Mouse (Mus musculus) heart, embryonic 10.5 days (tissue): ENCODE results near the gene Actl7a. TPM values are rescaled to one million over a fixed set of nuclear protein-coding genes. Genes with fewer than 3 reads are reported as not detected.

Experiments
- DNase-seq: peaks from one replicate; pipeline ENCODE4 v3.0.0-alpha.2; 2017; ENCODE audit warnings: low spot score
- H3K27ac ChIP-seq: fragments of 300-500 bp; sonication (generic); 2 replicates; pipeline ENCODE4 v1.5.1; 2016; ENCODE audit warnings: mild to moderate bottlenecking
- H3K27me3 ChIP-seq: fragments of 300-500 bp; sonication (generic); 2 replicates; pipeline ENCODE4 v1.6.1; 2016; ENCODE audit warnings: mild to moderate bottlenecking; ENCODE audit not compliant: poor library complexity, insufficient read depth, severe bottlenecking
- H3K36me3 ChIP-seq: fragments of 300-500 bp; sonication (generic); 2 replicates; pipeline ENCODE4 v1.6.1; 2016; ENCODE audit warnings: mild to moderate bottlenecking, moderate library complexity
- H3K4me1 ChIP-seq: fragments of 300-500 bp; sonication (generic); 2 replicates; pipeline ENCODE4 v1.6.1; 2016; ENCODE audit warnings: mild to moderate bottlenecking
- H3K4me3 ChIP-seq: fragments of 300-500 bp; sonication (generic); 2 replicates; pipeline ENCODE4 v1.5.1; 2016; ENCODE audit warnings: mild to moderate bottlenecking, moderate library complexity
- H3K9me3 ChIP-seq: fragments of 300-500 bp; sonication (generic); 2 replicates; pipeline ENCODE4 v1.6.1; 2016; ENCODE audit warnings: mild to moderate bottlenecking, moderate library complexity
- WGBS: fragments of 180-500 bp; shearing (Covaris S2); methylation state at CpG from one replicate; pipeline ENCODE4 v1.1.7; 2016; 5-methylcytosine and 5-hydroxymethylcytosine counted together
- polyA plus RNA-seq: library from polyadenylated mRNA; unstranded; fragments of >200 nt; fragmentation: Nextera tagmentation; extraction: Ambion mirVana; gene quantifications from 2 replicates; pipeline ENCODE4 v1.2.1, GENCODE M21; 2016

Actl7a gene
- polyA plus RNA-seq, 1 experiment from 2014 or later, result not detected

DNA sequence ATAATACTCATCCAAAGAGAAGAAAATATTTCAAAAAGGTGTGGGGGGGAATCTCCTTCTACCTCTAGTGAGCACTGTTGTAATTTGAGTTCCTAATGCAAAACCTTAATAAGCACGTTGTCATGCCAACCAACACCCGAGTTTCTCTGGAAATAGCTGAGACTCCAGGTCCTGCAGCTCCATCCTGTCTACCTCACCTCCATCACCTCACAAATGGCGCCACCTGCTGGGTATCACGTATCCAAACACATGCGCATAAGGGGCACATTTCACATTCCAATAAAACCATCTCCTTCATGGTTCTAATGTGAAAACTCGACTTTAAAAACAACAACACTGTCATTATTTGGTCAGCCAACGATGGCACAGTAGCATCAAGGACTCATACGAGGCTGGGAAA, 17.4 kb upstream of the Actl7a start:
- Histone ChIP-seq H3K4me3 (no peak overlapping the region), H3K36me3 (no peaks in the 10 kb centered on the region), H3K27me3 (no peaks in the 10 kb centered on the region), H3K9me3 (peaks cover 2% of the 10 kb centered on the region; the same call in 1 of the 2 replicates), H3K4me1 (peaks cover 14% of the 10 kb centered on the region; the same call in 1 of the 2 replicates), H3K27ac (no peak overlapping the region)
- no peak for DNase-seq
- WGBS, result 53% methylated on average over 8 of the region's 8 CpGs

DNA sequence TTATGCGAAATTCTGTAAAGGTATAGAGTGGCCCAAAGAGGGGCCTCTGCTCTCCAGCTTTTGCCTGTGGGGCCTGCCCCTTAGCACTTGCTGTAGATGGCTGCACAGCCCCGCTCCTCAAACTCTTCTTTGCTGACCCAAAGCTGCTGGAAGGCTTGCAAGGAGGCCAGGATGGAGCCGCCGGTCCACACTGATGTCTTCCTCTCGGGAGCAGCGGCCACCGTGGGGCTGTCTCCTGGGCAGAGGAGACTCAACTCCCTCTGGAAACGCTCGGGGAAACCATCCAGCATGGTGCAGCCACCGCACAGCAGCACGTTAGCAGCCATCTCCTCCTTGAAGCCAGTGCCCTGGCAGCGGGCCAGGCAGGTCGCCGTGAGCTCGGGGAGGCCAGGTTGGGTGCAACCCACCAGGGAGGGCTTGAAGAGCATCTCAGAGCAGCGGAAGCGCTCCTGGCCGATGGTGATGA, 3.2 kb upstream of the Actl7a start, which contains the start of gene Gm26657:
TSS of gene Gm26657 (plus strand) at position 51 of the 466 bp plus-strand sequence.
- H3K4me3 ChIP-seq, result no peak within 1 kb of the TSS
- 86% methylated on average over 18 of the region's 18 CpGs for WGBS
- no peaks in the 10 kb centered on the region for H3K27me3 ChIP-seq
- DNase-seq, result no peak
- peaks cover 7% of the 10 kb centered on the region; the same call in 1 of the 2 replicates for H3K4me1 ChIP-seq
- no peaks in the 10 kb centered on the region for H3K9me3 ChIP-seq
- peaks cover 15% of the 10 kb centered on the region for H3K36me3 ChIP-seq
- H3K27ac ChIP-seq, result no peak within 1 kb of the TSS

DNA sequence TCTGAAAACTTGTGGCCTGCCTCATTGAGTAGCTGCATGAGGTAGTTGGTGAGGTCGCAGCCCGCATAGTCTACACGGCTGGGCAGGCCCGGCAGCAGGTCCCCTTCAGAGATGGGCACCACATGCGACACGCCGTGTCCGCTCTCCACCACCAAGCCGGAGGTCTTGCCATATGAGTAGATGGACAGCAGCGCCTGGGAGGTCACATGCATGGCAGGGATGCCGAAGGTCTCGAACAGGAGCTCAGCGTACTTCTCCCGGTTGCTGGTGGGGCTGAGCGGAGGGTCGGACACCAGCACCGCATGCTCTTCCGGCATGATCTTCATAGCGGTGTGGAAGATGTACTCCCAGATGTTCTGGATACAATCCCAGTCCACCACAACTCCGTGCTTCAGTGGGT, 2.6 kb upstream of the Actl7a start:
- Histone ChIP-seq H3K27me3 (no peaks in the 10 kb centered on the region), H3K4me3 (no peak overlapping the region), H3K36me3 (peaks cover 20% of the 10 kb centered on the region), H3K27ac (no peak overlapping the region), H3K9me3 (no peaks in the 10 kb centered on the region), H3K4me1 (peaks cover 7% of the 10 kb centered on the region; the same call in 1 of the 2 replicates)
- DNase-seq, result no peak
- WGBS, result 97% methylated on average over 20 of the region's 20 CpGs

DNA sequence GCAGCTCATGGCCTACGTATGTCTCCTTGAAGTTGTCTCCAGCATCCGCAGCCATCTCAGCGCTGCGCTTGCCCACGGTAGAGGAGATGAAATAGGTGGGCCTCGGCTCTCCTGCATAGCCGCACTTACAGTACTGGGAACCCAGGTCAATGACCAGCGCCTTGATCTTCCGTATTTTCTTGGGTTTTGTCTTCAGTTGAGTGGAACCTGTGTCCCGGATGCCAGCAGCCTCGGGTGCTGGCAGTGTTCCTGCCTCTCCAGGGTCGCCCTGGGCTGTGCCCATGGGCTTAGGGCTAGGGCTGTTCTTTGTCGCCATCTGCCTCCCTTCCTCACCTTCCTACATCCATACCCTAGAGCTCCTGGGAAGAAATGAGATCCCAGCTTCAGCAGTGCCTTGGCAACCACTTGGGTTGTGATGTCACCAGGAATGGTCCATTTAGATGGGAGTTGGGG, 2.1 kb upstream of the Actl7a start, which contains the start of gene Actl7b:
TSS of gene Actl7b (minus strand) at position 403 of the 453 bp plus-strand sequence.
- Histone ChIP-seq H3K27me3 (no peaks in the 10 kb centered on the region), H3K36me3 (peaks cover 23% of the 10 kb centered on the region), H3K9me3 (no peaks in the 10 kb centered on the region), H3K4me3 (no peak within 1 kb of the TSS), H3K27ac (no peak within 1 kb of the TSS), H3K4me1 (peaks cover 7% of the 10 kb centered on the region; the same call in 1 of the 2 replicates)
- WGBS, result 92% methylated on average over 13 of the region's 13 CpGs
- no peak for DNase-seq

DNA sequence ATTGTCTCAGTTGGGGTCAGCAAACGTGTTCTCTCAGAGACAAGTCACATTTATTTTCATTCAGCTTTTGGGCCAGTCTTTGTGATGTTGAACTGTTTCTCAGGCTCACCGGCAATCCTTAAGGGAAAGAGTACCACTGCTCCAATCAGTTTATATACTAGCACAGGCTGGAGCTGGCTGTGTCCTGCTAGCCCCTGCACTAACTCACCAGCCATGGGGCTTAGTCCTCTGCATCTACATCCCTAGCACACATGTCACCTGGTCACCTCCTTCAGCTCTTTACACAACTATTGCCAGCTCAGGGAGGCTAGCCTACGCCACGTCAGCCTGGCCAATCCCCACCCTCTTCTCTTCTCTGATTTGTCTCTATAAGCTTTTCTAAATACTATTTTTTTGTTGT, 515 bp upstream of the Actl7a start:
- Histone ChIP-seq H3K4me3 (no peak overlapping the region), H3K27me3 (no peaks in the 10 kb centered on the region), H3K36me3 (peaks cover 33% of the 10 kb centered on the region), H3K4me1 (peaks cover 7% of the 10 kb centered on the region; the same call in 1 of the 2 replicates), H3K27ac (no peak overlapping the region), H3K9me3 (no peaks in the 10 kb centered on the region)
- 86% methylated on average over 4 of the region's 4 CpGs for WGBS
- DNase-seq, result no peak

GRCm38 (mm10) chr4:56746345-56746744, 3.1 kb downstream of the Actl7a start:
- H3K27me3 ChIP-seq, result no peaks in the 10 kb centered on the region
- WGBS, result 91% methylated on average over 2 of the region's 2 CpGs
- no peak overlapping the region for H3K27ac ChIP-seq
- no peak overlapping the region for H3K4me3 ChIP-seq
- no peak for DNase-seq
- H3K4me1 ChIP-seq, result no peaks in the 10 kb centered on the region
- H3K36me3 ChIP-seq, result peaks cover 65% of the 10 kb centered on the region
- no peaks in the 10 kb centered on the region for H3K9me3 ChIP-seq

DNA sequence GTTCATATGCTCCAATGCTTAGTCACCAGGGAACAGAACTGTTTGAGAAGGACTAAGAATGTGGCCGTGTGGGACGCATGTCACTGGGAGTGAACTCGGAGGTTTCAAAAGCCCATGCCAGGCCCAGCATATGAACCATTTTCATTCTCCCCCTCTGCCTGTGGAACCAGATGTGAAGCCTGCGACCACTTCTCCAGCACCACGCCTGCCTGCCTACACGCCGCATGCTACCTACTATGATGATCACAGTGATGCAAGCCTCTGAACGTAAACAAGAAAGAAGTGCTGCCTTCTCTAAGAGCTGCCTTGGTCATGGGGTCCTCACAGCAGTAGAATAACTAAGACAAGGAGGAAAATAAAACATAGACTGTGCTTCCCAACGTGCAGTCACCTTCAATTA, 4.2 kb downstream of the Actl7a start:
- no peak for DNase-seq
- H3K4me3 ChIP-seq, result no peak overlapping the region
- no peaks in the 10 kb centered on the region for H3K9me3 ChIP-seq
- H3K4me1 ChIP-seq, result no peaks in the 10 kb centered on the region
- no peaks in the 10 kb centered on the region for H3K27me3 ChIP-seq
- H3K27ac ChIP-seq, result no peak overlapping the region
- WGBS, result 95% methylated on average over 9 of the region's 9 CpGs
- peaks cover 74% of the 10 kb centered on the region for H3K36me3 ChIP-seq

DNA sequence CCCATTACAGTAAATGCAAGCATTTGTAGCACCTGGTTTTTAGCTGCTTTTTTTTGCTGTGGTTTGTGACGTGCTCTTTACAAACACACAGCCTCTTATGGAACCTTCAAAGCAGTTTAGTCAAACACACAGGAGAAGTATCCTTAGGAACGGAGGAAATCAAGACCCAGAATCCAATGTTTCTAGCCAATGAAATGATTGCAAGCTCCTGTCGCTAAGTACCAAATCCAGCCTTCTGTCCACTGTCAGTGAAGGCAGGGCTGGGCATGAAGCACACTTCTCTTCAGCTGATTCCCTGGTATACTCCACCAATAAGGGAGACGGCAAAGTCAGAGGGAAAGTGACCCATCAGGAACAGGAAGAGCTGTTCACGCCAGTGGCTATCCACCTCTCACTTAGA, 12.8 kb downstream of the Actl7a start:
- no peaks in the 10 kb centered on the region for H3K27me3 ChIP-seq
- no peak overlapping the region for H3K27ac ChIP-seq
- 89% methylated on average over 5 of the region's 5 CpGs for WGBS
- H3K36me3 ChIP-seq, result peaks cover 91% of the 10 kb centered on the region
- H3K4me1 ChIP-seq, result no peaks in the 10 kb centered on the region
- no peak overlapping the region for H3K4me3 ChIP-seq
- H3K9me3 ChIP-seq, result no peaks in the 10 kb centered on the region
- DNase-seq, result no peak

DNA sequence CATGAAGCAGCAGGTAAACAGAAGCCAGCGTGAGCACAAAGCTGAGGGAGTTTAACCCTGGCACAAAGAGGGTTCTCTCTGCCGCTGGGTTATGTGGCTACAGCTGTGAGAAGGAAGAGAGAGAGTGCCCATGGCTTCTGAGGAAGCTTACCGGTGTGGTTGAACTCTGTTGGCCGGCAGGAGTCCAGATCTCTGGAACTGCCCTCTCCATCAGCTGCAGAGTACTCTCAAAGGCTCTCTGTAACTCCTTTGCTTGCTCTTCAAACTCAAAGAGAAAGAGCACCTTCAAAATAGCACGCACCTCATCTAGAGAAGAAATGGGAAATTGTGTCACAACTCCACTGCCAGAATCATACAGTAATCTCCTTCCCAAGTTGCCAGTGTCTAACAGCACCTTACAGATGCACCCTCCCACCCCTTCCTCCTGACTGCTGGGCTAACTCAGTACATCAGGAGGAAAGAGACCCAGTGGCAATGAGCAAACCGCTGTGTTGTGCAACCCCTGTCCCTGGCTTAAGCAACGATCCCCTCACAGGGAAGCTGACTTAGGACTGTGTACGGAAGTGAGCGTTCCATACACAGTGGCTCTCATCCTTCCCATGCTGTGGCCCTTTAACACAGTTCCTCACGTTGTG, 13.9 kb downstream of the Actl7a start:
- no peak overlapping the region for H3K27ac ChIP-seq
- no peaks in the 10 kb centered on the region for H3K9me3 ChIP-seq
- H3K27me3 ChIP-seq, result no peaks in the 10 kb centered on the region
- 90% methylated on average over 10 of the region's 10 CpGs for WGBS
- H3K36me3 ChIP-seq, result peaks cover 91% of the 10 kb centered on the region
- no peak overlapping the region for H3K4me3 ChIP-seq
- no peak for DNase-seq
- no peaks in the 10 kb centered on the region for H3K4me1 ChIP-seq

GRCm38 (mm10) chr4:56757693-56758092, 14.5 kb downstream of the Actl7a start:
- no peak overlapping the region for H3K4me3 ChIP-seq
- peaks cover 95% of the 10 kb centered on the region for H3K36me3 ChIP-seq
- WGBS, result 78% methylated on average over 1 of the region's 1 CpGs
- no peaks in the 10 kb centered on the region for H3K4me1 ChIP-seq
- no peaks in the 10 kb centered on the region for H3K9me3 ChIP-seq
- H3K27ac ChIP-seq, result no peak overlapping the region
- DNase-seq, result no peak
- no peaks in the 10 kb centered on the region for H3K27me3 ChIP-seq

DNA sequence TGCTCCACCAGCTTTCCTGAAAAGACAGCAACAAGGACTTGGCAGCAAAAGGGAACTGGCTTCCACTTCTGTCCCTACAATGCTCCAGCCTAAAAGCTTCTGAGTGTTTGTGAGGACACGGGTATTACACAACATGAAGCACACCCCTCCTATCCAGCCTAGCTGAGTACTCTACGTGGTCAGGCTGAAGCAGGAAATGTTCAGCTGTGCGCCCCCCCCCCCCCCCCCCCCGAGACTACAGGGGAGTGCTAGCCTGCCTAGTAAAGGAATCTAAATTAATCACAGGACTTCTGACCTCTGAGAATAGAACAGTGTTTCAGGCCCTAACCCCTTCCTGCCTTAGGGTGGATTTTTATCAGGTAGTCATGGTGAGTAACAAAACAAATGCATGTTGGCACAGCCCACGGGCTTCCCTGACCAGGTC, 24.7 kb downstream of the Actl7a start:
- 49% methylated on average over 5 of the region's 5 CpGs for WGBS
- H3K36me3 ChIP-seq, result peaks cover 90% of the 10 kb centered on the region
- H3K27ac ChIP-seq, result peak overlapping the region; percentile 23; the same call in 1 of the 2 replicates
- H3K4me3 ChIP-seq, result no peak overlapping the region
- H3K9me3 ChIP-seq, result no peaks in the 10 kb centered on the region
- DNase-seq, result no peak
- H3K27me3 ChIP-seq, result no peaks in the 10 kb centered on the region
- peaks cover 4% of the 10 kb centered on the region; the same call in 1 of the 2 replicates for H3K4me1 ChIP-seq

DNA sequence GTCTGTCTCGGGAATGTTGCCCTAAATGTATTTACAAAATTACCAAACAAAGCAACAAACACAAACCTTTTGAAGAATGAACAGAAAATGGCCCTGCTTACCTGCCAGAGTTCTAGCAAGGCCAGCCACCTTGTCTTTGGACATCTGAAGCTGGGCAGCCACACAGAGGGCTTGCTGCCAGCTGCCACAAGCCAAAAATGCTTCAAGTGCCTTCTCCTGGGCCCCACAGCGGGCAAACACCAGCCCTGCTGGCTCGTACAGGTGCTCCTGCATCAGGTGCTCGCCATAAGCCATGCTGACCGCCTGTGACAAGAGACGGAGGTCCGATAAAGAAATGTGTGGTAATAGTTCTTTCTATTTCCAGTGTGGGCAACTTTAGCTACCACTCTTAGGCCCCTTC, 25.7 kb downstream of the Actl7a start:
- peaks cover 96% of the 10 kb centered on the region for H3K36me3 ChIP-seq

GRCm38 (mm10) chr4:56771065-56771464, 27.9 kb downstream of the Actl7a start:
- WGBS, result 77% methylated on average over 1 of the region's 1 CpGs
- Histone ChIP-seq H3K4me3 (no peak overlapping the region), H3K36me3 (peaks cover 97% of the 10 kb centered on the region)

More for the DNA sequence above, 25.7 kb downstream of the Actl7a start:
- Histone ChIP-seq H3K27me3 (no peaks in the 10 kb centered on the region), H3K9me3 (no peaks in the 10 kb centered on the region), H3K4me1 (peaks cover 4% of the 10 kb centered on the region; the same call in 1 of the 2 replicates), H3K4me3 (no peak overlapping the region), H3K27ac (no peak overlapping the region)
- 86% methylated on average over 7 of the region's 7 CpGs for WGBS
- no peak for DNase-seq

More at GRCm38 (mm10) chr4:56771065-56771464, 27.9 kb downstream of the Actl7a start:
- DNase-seq, result no peak
- Histone ChIP-seq H3K27ac (no peak overlapping the region), H3K27me3 (no peaks in the 10 kb centered on the region), H3K4me1 (peaks cover 4% of the 10 kb centered on the region; the same call in 1 of the 2 replicates), H3K9me3 (no peaks in the 10 kb centered on the region)
